Comparison of ENCODE assay signal across 8 mouse cellular contexts in the genomic region with DNA sequence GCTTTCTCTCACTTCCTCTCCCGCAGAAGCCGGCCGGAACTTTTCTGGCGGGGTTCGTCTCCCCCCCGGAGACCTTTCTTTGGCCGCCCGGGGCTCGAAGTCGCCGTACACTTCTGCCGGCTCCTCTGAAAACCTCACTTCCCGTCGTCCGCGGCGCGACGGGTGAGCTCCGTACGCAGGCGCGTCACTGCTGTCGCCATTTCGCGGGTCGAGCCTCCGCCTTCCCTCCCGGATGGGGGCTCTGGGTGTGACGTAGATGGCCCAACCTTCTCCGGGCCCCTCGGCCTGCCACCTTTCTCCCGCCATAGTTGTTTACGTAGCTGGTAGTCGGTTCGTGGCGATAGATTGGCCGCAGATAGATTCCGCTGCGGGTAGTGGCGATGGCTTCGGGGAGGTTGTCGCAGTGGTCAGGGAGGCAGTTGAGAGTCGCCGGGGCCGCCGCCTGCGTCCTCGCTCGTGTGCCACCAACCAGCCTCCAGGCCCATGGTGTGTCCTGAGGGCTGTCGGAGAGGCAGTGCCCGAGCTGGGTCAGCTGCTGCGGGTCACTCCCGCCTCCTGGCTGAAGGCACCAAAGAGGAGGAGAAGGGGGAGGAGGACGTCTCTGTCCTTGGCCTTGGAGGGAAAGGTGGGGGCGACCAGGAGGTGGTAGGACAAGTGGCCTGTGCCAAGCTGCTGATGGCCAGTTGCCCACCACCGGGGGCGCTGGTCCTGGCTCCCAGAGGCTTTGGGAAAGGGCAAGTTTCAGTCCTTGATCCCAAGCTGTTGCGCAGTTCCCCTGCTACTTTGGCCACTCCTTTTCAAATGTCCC. TPM values are rescaled to one million over a fixed set of nuclear protein-coding genes. Genes with fewer than 3 reads are reported as not detected.
DNase-seq lines count a peak whose midpoint lies in the region; ATAC-seq and TF ChIP-seq lines count a peak whose summit lies in the region.

A gene (minus strand): TSS at position 551 of the 808 bp plus-strand sequence.

- H3K9me3 ChIP-seq in embryonic facial prominence, embryonic 15.5 days (replicated peaks): no peaks in the 10 kb centered on the region
- H3K9me3 ChIP-seq in limb, embryonic 15.5 days: no peaks in the 10 kb centered on the region

- ATAC-seq in embryonic facial prominence, embryonic 15.5 days (ENCODE audit: insufficient number of reproducible peaks, low FRiP score, low TSS enrichment, low read depth): peak; percentile 94
- ATAC-seq in limb, embryonic 15.5 days (ENCODE audit: insufficient number of reproducible peaks, low FRiP score, low TSS enrichment, low read depth): peak; percentile 95

- WGBS in bone marrow, adult 2 months: under 1% methylated on average over 59 of the region's 59 CpGs
- WGBS in embryonic facial prominence, embryonic 15.5 days: under 1% methylated on average over 59 of the region's 59 CpGs
- under 1% methylated on average over 59 of the region's 59 CpGs for WGBS in limb, embryonic 15.5 days

- peak within 1 kb of the TSS; percentile 95 for H3K4me3 ChIP-seq in bone marrow, adult 2 months (replicated peaks; ENCODE audit: control insufficient read depth, low read depth, low read length)
- peak within 1 kb of the TSS; percentile 88 for H3K4me3 ChIP-seq in embryonic facial prominence, embryonic 15.5 days (replicated peaks)
- H3K4me3 ChIP-seq in limb, embryonic 15.5 days: peak within 1 kb of the TSS; percentile 85

- peak; percentile 99 for DNase-seq in 416B (ENCODE audit: low read depth)
- peak; percentile 98 for DNase-seq in heart, adult 8-10 months (ENCODE audit: low spot score)
- DNase-seq in kidney, adult 9 months: peak; percentile 100
- peak; percentile 94 to 97 for DNase-seq in monocyte, adult 2 months (ENCODE audit: low read depth in 1 of 2, low spot score in 2 of 2)
- peak; percentile 98 to 99 for DNase-seq in spleen, postnatal 36 days (ENCODE audit: low spot score in 2 of 2)

- peak within 1 kb of the TSS; percentile 94 for H3K9ac ChIP-seq in embryonic facial prominence, embryonic 15.5 days
- peak within 1 kb of the TSS; percentile 84 for H3K9ac ChIP-seq in limb, embryonic 15.5 days

- peak; percentile 68 for TF ChIP-seq POLR2A in bone marrow, adult 2 months (IDR thresholded peaks at IDR 0.05; ENCODE audit: borderline replicate concordance, control insufficient read depth, low read depth, low read length)

- H3K4me1 ChIP-seq in bone marrow, adult 2 months (ENCODE audit: control insufficient read depth, insufficient read depth, low read length): peaks cover 2% of the 10 kb centered on the region; the same call in 1 of the 2 replicates
- peaks cover 15% of the 10 kb centered on the region for H3K4me1 ChIP-seq in embryonic facial prominence, embryonic 15.5 days
- peaks cover 10% of the 10 kb centered on the region for H3K4me1 ChIP-seq in limb, embryonic 15.5 days

- H3K4me2 ChIP-seq in embryonic facial prominence, embryonic 15.5 days (replicated peaks): peak within 1 kb of the TSS; percentile 60
- peak within 1 kb of the TSS; percentile 51 for H3K4me2 ChIP-seq in limb, embryonic 15.5 days

- peaks cover 25% of the 10 kb centered on the region for H3K36me3 ChIP-seq in embryonic facial prominence, embryonic 15.5 days
- H3K36me3 ChIP-seq in limb, embryonic 15.5 days: peaks cover 26% of the 10 kb centered on the region

- no peaks in the 10 kb centered on the region for H3K27me3 ChIP-seq in embryonic facial prominence, embryonic 15.5 days
- H3K27me3 ChIP-seq in limb, embryonic 15.5 days: no peaks in the 10 kb centered on the region

- peak; percentile 56 for TF ChIP-seq CTCF in bone marrow, adult 2 months (IDR thresholded peaks at IDR 0.05; ENCODE audit: control insufficient read depth, insufficient read depth, low read length)

- H3K27ac ChIP-seq in bone marrow, adult 2 months (ENCODE audit: control insufficient read depth, insufficient read depth, low read depth, low read length, poor library complexity): peak within 1 kb of the TSS; percentile 100
- peak within 1 kb of the TSS; percentile 100 for H3K27ac ChIP-seq in embryonic facial prominence, embryonic 15.5 days (replicated peaks)
- peak within 1 kb of the TSS; percentile 100 for H3K27ac ChIP-seq in limb, embryonic 15.5 days

RNA-seq across cellular contexts. Expression of the gene that starts here (rescaled TPM):
- 42.5 and 60.3 TPM in 2 replicates for polyA plus RNA-seq in bone marrow, adult 2 months (2011; ENCODE audit: insufficient read depth, insufficient read length, low replicate concordance, missing spikeins)
- 45.1 and 47.8 TPM in 2 replicates for polyA plus RNA-seq in embryonic facial prominence, embryonic 15.5 days (2015; fragmentation: Nextera tagmentation; extraction: Ambion mirVana)
- 10 to 100 TPM; 72.6 to 96.0 (median 85.4) TPM for total RNA-seq in heart, adult 8-10 months (2022)
- 47.7 and 52.3 TPM in 2 replicates for polyA plus RNA-seq in limb, embryonic 15.5 days (2015; fragmentation: Nextera tagmentation; extraction: Ambion mirVana)

Comparison
In these comparisons a context has a peak if more than half of its experiments do, and no peak if none do; other contexts are left out.
1. Peak in every context shown above with its lines: DNase-seq, ATAC-seq, H3K4me3 ChIP-seq and H3K27ac ChIP-seq.